Mouse (Mus musculus) myocyte (in vitro differentiated cells): ENCODE measurements at regions not wholly inside any gene's neighbourhood (a gene's known extent, or its start where the extent isn't known, plus 50 kb on each side); places are given as distances from the start of the nearest gene placed in this dataset.
A peak's percentile ranks its signal among the peaks of the same experiment; 100 is the strongest.

Source experiments
- H3K27me3 ChIP-seq: one replicate; pipeline ENCODE4 v1.6.1; 2011; ENCODE audit not compliant: control insufficient read depth, insufficient read depth, insufficient read length
- H3K36me3 ChIP-seq: one replicate; pipeline ENCODE4 v1.6.1; 2011; ENCODE audit not compliant: control insufficient read depth, insufficient read depth
- H3K4me2 ChIP-seq: one replicate; pipeline ENCODE4 v1.6.1; 2011; ENCODE audit warnings: low read depth, control low read depth
- H3K4me3 ChIP-seq: one replicate; pipeline ENCODE4 v1.5.1; 2011; ENCODE audit warnings: mild to moderate bottlenecking, control low read depth, moderate library complexity
- H3K79me2 ChIP-seq: one replicate; pipeline ENCODE4 v1.6.1; 2011; ENCODE audit not compliant: control insufficient read depth, insufficient read depth
- H3ac ChIP-seq: one replicate; pipeline ENCODE4 v1.6.1; 2011; ENCODE audit not compliant: control insufficient read depth, insufficient read length
- MYOD1 ChIP-seq, 3 experiments: IDR thresholded peaks; one replicate each; pipeline ENCODE4 v1.6.1; 2011; ENCODE audit warnings: control low read depth in 2 of 3, low read depth in 2 of 3, mild to moderate bottlenecking in 2 of 3, moderate library complexity in 1 of 3; ENCODE audit not compliant: insufficient read length in 2 of 3, control insufficient read depth in 1 of 3
- MYOG ChIP-seq, 3 experiments: IDR thresholded peaks; one replicate each; pipeline ENCODE4 v1.6.1; 2011; ENCODE audit warnings: control low read depth in 2 of 3, low read depth in 2 of 3, mild to moderate bottlenecking in 2 of 3; ENCODE audit not compliant: insufficient read length in 2 of 3, control insufficient read depth in 1 of 3, insufficient read depth in 1 of 3
- POLR2AphosphoS2 ChIP-seq: IDR thresholded peaks from one replicate; pipeline ENCODE4 v1.6.1; 2011; ENCODE audit warnings: low read depth, control low read depth; ENCODE audit not compliant: insufficient read length
- REST ChIP-seq: IDR thresholded peaks from one replicate; pipeline ENCODE4 v1.6.1; 2011; ENCODE audit warnings: mild to moderate bottlenecking, control low read depth, moderate library complexity; ENCODE audit not compliant: insufficient read depth, insufficient read length
- SRF ChIP-seq: IDR thresholded peaks from one replicate; pipeline ENCODE4 v1.6.1; 2011; ENCODE audit warnings: low read depth; ENCODE audit not compliant: control insufficient read depth, insufficient read length
- TCF3 ChIP-seq: IDR thresholded peaks from one replicate; pipeline ENCODE4 v1.6.1; 2011; ENCODE audit warnings: low read depth, control low read depth; ENCODE audit not compliant: insufficient read length
- USF1 ChIP-seq: IDR thresholded peaks from one replicate; pipeline ENCODE4 v1.6.1; 2011; ENCODE audit warnings: low read depth, mild to moderate bottlenecking, control low read depth, moderate library complexity

- TF ChIP-seq POLR2AphosphoS2 (no peak), REST (no peak), TCF3 (no peak), USF1 (no peak), MYOD1 (IDR thresholded peaks at IDR 0.05; ENCODE audit: control insufficient read depth in 1 of 3, insufficient read length in 2 of 3, low read depth in 2 of 3) (no peak)
- peak overlapping the region; percentile 52 for H3K4me2 ChIP-seq
Observed at GRCm38 (mm10) chr12:7918967-7919708, 58.3 kb upstream of the Apob start.

GRCm38 (mm10) chr12:7919709-7920324, 57.6 kb upstream of the Apob start:
- Histone ChIP-seq H3K4me2 (peak overlapping the region; percentile 9), H3K27me3 (no peaks in the 10 kb centered on the region), H3K4me3 (no peak overlapping the region), H3ac (no peak overlapping the region), H3K79me2 (no peaks in the 10 kb centered on the region), H3K36me3 (no peaks in the 10 kb centered on the region)
- TF ChIP-seq REST (no peak), MYOG (IDR thresholded peaks at IDR 0.05; ENCODE audit: control insufficient read depth in 1 of 3, insufficient read depth in 1 of 3, insufficient read length in 2 of 3, low read depth in 2 of 3) (no peak), TCF3 (no peak), USF1 (no peak)

More at GRCm38 (mm10) chr12:7918967-7919708, 58.3 kb upstream of the Apob start:
- no peaks in the 10 kb centered on the region for H3K79me2 ChIP-seq
- H3K27me3 ChIP-seq: no peaks in the 10 kb centered on the region
- no peak overlapping the region for H3K4me3 ChIP-seq
- no peaks in the 10 kb centered on the region for H3K36me3 ChIP-seq
- H3ac ChIP-seq: no peak overlapping the region

- no peak overlapping the region for H3K4me3 ChIP-seq
- no peaks in the 10 kb centered on the region for H3K36me3 ChIP-seq
- TF ChIP-seq POLR2AphosphoS2 (no peak), SRF (no peak)
- H3ac ChIP-seq: no peak overlapping the region
- no peaks in the 10 kb centered on the region for H3K79me2 ChIP-seq
- H3K27me3 ChIP-seq: no peaks in the 10 kb centered on the region
- no peak overlapping the region for H3K4me2 ChIP-seq
Observed at GRCm38 (mm10) chr12:7920888-7921287, 56.6 kb upstream of the Apob start.
